Mouse (Mus musculus): ENCODE data around the gene H2-Eb1. TPM values are rescaled to one million over a fixed set of nuclear protein-coding genes. Genes with fewer than 3 reads are reported as not detected.

H2-Eb1 gene
- polyA plus RNA-seq, 1 experiment from 2014 or later = 2.0 TPM

- H3K27ac ChIP-seq (replicated peaks) = no peak overlapping the region
- H3K27me3 ChIP-seq = no peaks in the 10 kb centered on the region
- H3K9ac ChIP-seq (replicated peaks) = no peak overlapping the region
- no peaks in the 10 kb centered on the region for H3K9me3 ChIP-seq
- ATAC-seq (ENCODE audit: low FRiP score, low read depth) = no peak
- H3K4me2 ChIP-seq (replicated peaks) = no peak overlapping the region
- 80% methylated on average over 10 of the region's 10 CpGs for WGBS
- no peaks in the 10 kb centered on the region for H3K4me1 ChIP-seq
- no peaks in the 10 kb centered on the region for H3K36me3 ChIP-seq
- no peak overlapping the region for H3K4me3 ChIP-seq
Observed at GRCm38 (mm10) chr17:34365031-34365430, 59.4 kb downstream of the H2-Eb1 start.

Other genes with a start within 250 kb of the H2-Eb1 start
- 0.17 and 0.56 TPM in 2 replicates for gene H2-Oa, start 213.5 kb upstream of the H2-Eb1 start, polyA plus RNA-seq (2016; fragmentation: Nextera tagmentation; extraction: Ambion mirVana)
- 9.8 and 9.9 TPM in 2 replicates for gene H2-DMa, start 186.3 kb upstream of the H2-Eb1 start, polyA plus RNA-seq (2016; fragmentation: Nextera tagmentation; extraction: Ambion mirVana)
- gene Brd2, start 183.2 kb upstream of the H2-Eb1 start, polyA plus RNA-seq (2016; fragmentation: Nextera tagmentation; extraction: Ambion mirVana) = 144 and 148 TPM in 2 replicates
- 0.16 and 0.23 TPM in 2 replicates for gene H2-DMb2, start 162.6 kb upstream of the H2-Eb1 start, polyA plus RNA-seq (2016; fragmentation: Nextera tagmentation; extraction: Ambion mirVana)
- 0.16 and 0.73 TPM in 2 replicates for gene H2-DMb1, start 152.8 kb upstream of the H2-Eb1 start, polyA plus RNA-seq (2016; fragmentation: Nextera tagmentation; extraction: Ambion mirVana)
- gene Tap1, start 118.3 kb upstream of the H2-Eb1 start, polyA plus RNA-seq (2016; fragmentation: Nextera tagmentation; extraction: Ambion mirVana) = 1.4 and 1.8 TPM in 2 replicates
- gene Psmb9, start 118.1 kb upstream of the H2-Eb1 start, polyA plus RNA-seq (2016; fragmentation: Nextera tagmentation; extraction: Ambion mirVana) = 1.3 and 1.5 TPM in 2 replicates
- gene Psmb8, start 108.1 kb upstream of the H2-Eb1 start, polyA plus RNA-seq (2016; fragmentation: Nextera tagmentation; extraction: Ambion mirVana) = 1.6 and 2.1 TPM in 2 replicates
- 0.79 and 0.82 TPM in 2 replicates for gene Tap2, start 102.3 kb upstream of the H2-Eb1 start, polyA plus RNA-seq (2016; fragmentation: Nextera tagmentation; extraction: Ambion mirVana)
- not detected in 2 replicates for gene H2-Ob, start 67.0 kb upstream of the H2-Eb1 start, polyA plus RNA-seq (2016; fragmentation: Nextera tagmentation; extraction: Ambion mirVana)
- gene H2-Ab1, start 48.2 kb upstream of the H2-Eb1 start, polyA plus RNA-seq (2016; fragmentation: Nextera tagmentation; extraction: Ambion mirVana) = 2.6 and 3.2 TPM in 2 replicates
- gene H2-Aa, start 18.0 kb upstream of the H2-Eb1 start, polyA plus RNA-seq (2016; fragmentation: Nextera tagmentation; extraction: Ambion mirVana) = 0.37 TPM in 1 of 2 replicates, not detected in the other
- gene H2-Eb2, start 19.8 kb downstream of the H2-Eb1 start, polyA plus RNA-seq (2016; fragmentation: Nextera tagmentation; extraction: Ambion mirVana) = 0.10 TPM in 1 of 2 replicates, not detected in the other
- gene Btnl2, start 49.0 kb downstream of the H2-Eb1 start, polyA plus RNA-seq (2016; fragmentation: Nextera tagmentation; extraction: Ambion mirVana) = 0.06 TPM in 1 of 2 replicates, not detected in the other
- not detected in 2 replicates for gene Btnl1, start 71.3 kb downstream of the H2-Eb1 start, polyA plus RNA-seq (2016; fragmentation: Nextera tagmentation; extraction: Ambion mirVana)
- gene BC051142, start 93.0 kb downstream of the H2-Eb1 start, polyA plus RNA-seq (2016; fragmentation: Nextera tagmentation; extraction: Ambion mirVana) = 3.9 and 4.2 TPM in 2 replicates
- not detected in 2 replicates for gene Btnl4, start 171.5 kb downstream of the H2-Eb1 start, polyA plus RNA-seq (2016; fragmentation: Nextera tagmentation; extraction: Ambion mirVana)
- gene Btnl6, start 211.5 kb downstream of the H2-Eb1 start, polyA plus RNA-seq (2016; fragmentation: Nextera tagmentation; extraction: Ambion mirVana) = not detected in 2 replicates